Mouse (Mus musculus): ENCODE measurements around the gene Btbd3. TPM values are rescaled to one million over a fixed set of nuclear protein-coding genes. Genes with fewer than 3 reads are reported as not detected.

The Btbd3 gene
- polyA plus RNA-seq, 1 experiment = 1.6 TPM

GRCm38 (mm10) chr2:138279641-138280040 lies 23.3 kb downstream of the Btbd3 start:
- Histone ChIP-seq H3K27ac (ENCODE audit: control insufficient read depth, insufficient read depth, low read depth, low read length) (no peak overlapping the region), H3K4me1 (ENCODE audit: control insufficient read depth, insufficient read depth, low read length) (no peaks in the 10 kb centered on the region)
- TF ChIP-seq CTCF (IDR thresholded peaks at IDR 0.05; ENCODE audit: control insufficient read depth, insufficient read depth, insufficient replicate concordance, low read depth, low read length) = no peak

GRCm38 (mm10) chr2:138280225-138280711 lies 23.9 kb downstream of the Btbd3 start:
- no peaks in the 10 kb centered on the region for H3K27me3 ChIP-seq (ENCODE audit: control insufficient read depth, insufficient read depth, low read length)
- TF ChIP-seq POLR2A (IDR thresholded peaks at IDR 0.05; ENCODE audit: control insufficient read depth, low read depth, low read length) = no peak
- TF ChIP-seq CTCF (IDR thresholded peaks at IDR 0.05; ENCODE audit: control insufficient read depth, insufficient read depth, insufficient replicate concordance, low read depth, low read length) = no peak
- H3K4me3 ChIP-seq (ENCODE audit: control insufficient read depth, low read depth, low read length) = no peak overlapping the region
- H3K36me3 ChIP-seq (ENCODE audit: control insufficient read depth, insufficient read depth, low read length) = no peaks in the 10 kb centered on the region
- no peaks in the 10 kb centered on the region for H3K4me1 ChIP-seq (ENCODE audit: control insufficient read depth, insufficient read depth, low read length)
- H3K27ac ChIP-seq (ENCODE audit: control insufficient read depth, insufficient read depth, low read depth, low read length) = no peak overlapping the region

More at GRCm38 (mm10) chr2:138279641-138280040, 23.3 kb downstream of the Btbd3 start:
- no peaks in the 10 kb centered on the region for H3K27me3 ChIP-seq (ENCODE audit: control insufficient read depth, insufficient read depth, low read length)
- H3K4me3 ChIP-seq (ENCODE audit: control insufficient read depth, low read depth, low read length) = peak overlapping the region; percentile 11; the same call in 1 of the 2 replicates
- H3K36me3 ChIP-seq (ENCODE audit: control insufficient read depth, insufficient read depth, low read length) = no peaks in the 10 kb centered on the region

GRCm38 (mm10) chr2:138281550-138282201 lies 25.3 kb downstream of the Btbd3 start:
- H3K27me3 ChIP-seq (ENCODE audit: control insufficient read depth, insufficient read depth, low read length) = no peaks in the 10 kb centered on the region
- no peaks in the 10 kb centered on the region for H3K4me1 ChIP-seq (ENCODE audit: control insufficient read depth, insufficient read depth, low read length)
- H3K27ac ChIP-seq (ENCODE audit: control insufficient read depth, insufficient read depth, low read depth, low read length) = peak overlapping the region; percentile 23; the same call in 1 of the 2 replicates
- no peaks in the 10 kb centered on the region for H3K36me3 ChIP-seq (ENCODE audit: control insufficient read depth, insufficient read depth, low read length)
- no peak overlapping the region for H3K4me3 ChIP-seq (ENCODE audit: control insufficient read depth, low read depth, low read length)
- TF ChIP-seq POLR2A (IDR thresholded peaks at IDR 0.05; ENCODE audit: control insufficient read depth, low read depth, low read length) (no peak), CTCF (IDR thresholded peaks at IDR 0.05; ENCODE audit: control insufficient read depth, insufficient read depth, insufficient replicate concordance, low read depth, low read length) (no peak)

- Histone ChIP-seq H3K4me3 (ENCODE audit: control insufficient read depth, low read depth, low read length) (no peak overlapping the region), H3K36me3 (ENCODE audit: control insufficient read depth, insufficient read depth, low read length) (no peaks in the 10 kb centered on the region), H3K27me3 (ENCODE audit: control insufficient read depth, insufficient read depth, low read length) (no peaks in the 10 kb centered on the region), H3K4me1 (ENCODE audit: control insufficient read depth, insufficient read depth, low read length) (no peaks in the 10 kb centered on the region), H3K27ac (ENCODE audit: control insufficient read depth, insufficient read depth, low read depth, low read length) (no peak overlapping the region)
- no peak for TF ChIP-seq CTCF (IDR thresholded peaks at IDR 0.05; ENCODE audit: control insufficient read depth, insufficient read depth, insufficient replicate concordance, low read depth, low read length)
- no peak for TF ChIP-seq POLR2A (IDR thresholded peaks at IDR 0.05; ENCODE audit: control insufficient read depth, low read depth, low read length)
These were observed 27.0 kb downstream of the Btbd3 start for GRCm38 (mm10) chr2:138283372-138283771.

GRCm38 (mm10) chr2:138283856-138284255 lies 27.5 kb downstream of the Btbd3 start:
- Histone ChIP-seq H3K27me3 (ENCODE audit: control insufficient read depth, insufficient read depth, low read length) (no peaks in the 10 kb centered on the region), H3K36me3 (ENCODE audit: control insufficient read depth, insufficient read depth, low read length) (no peaks in the 10 kb centered on the region)

GRCm38 (mm10) chr2:138285811-138286210 lies 29.4 kb downstream of the Btbd3 start:
- TF ChIP-seq CTCF (IDR thresholded peaks at IDR 0.05; ENCODE audit: control insufficient read depth, insufficient read depth, insufficient replicate concordance, low read depth, low read length) = no peak
- TF ChIP-seq POLR2A (IDR thresholded peaks at IDR 0.05; ENCODE audit: control insufficient read depth, low read depth, low read length) = no peak
- H3K36me3 ChIP-seq (ENCODE audit: control insufficient read depth, insufficient read depth, low read length) = no peaks in the 10 kb centered on the region
- H3K4me1 ChIP-seq (ENCODE audit: control insufficient read depth, insufficient read depth, low read length) = no peaks in the 10 kb centered on the region

More at GRCm38 (mm10) chr2:138283856-138284255, 27.5 kb downstream of the Btbd3 start:
- Histone ChIP-seq H3K4me1 (ENCODE audit: control insufficient read depth, insufficient read depth, low read length) (no peaks in the 10 kb centered on the region), H3K4me3 (ENCODE audit: control insufficient read depth, low read depth, low read length) (no peak overlapping the region), H3K27ac (ENCODE audit: control insufficient read depth, insufficient read depth, low read depth, low read length) (no peak overlapping the region)
- TF ChIP-seq POLR2A (IDR thresholded peaks at IDR 0.05; ENCODE audit: control insufficient read depth, low read depth, low read length) (no peak), CTCF (IDR thresholded peaks at IDR 0.05; ENCODE audit: control insufficient read depth, insufficient read depth, insufficient replicate concordance, low read depth, low read length) (no peak)

GRCm38 (mm10) chr2:138290154-138290553 lies 33.8 kb downstream of the Btbd3 start:
- no peak for TF ChIP-seq POLR2A (IDR thresholded peaks at IDR 0.05; ENCODE audit: control insufficient read depth, low read depth, low read length)
- TF ChIP-seq CTCF (IDR thresholded peaks at IDR 0.05; ENCODE audit: control insufficient read depth, insufficient read depth, insufficient replicate concordance, low read depth, low read length) = no peak
- H3K36me3 ChIP-seq (ENCODE audit: control insufficient read depth, insufficient read depth, low read length) = no peaks in the 10 kb centered on the region
- no peaks in the 10 kb centered on the region for H3K27me3 ChIP-seq (ENCODE audit: control insufficient read depth, insufficient read depth, low read length)
- H3K4me1 ChIP-seq (ENCODE audit: control insufficient read depth, insufficient read depth, low read length) = no peaks in the 10 kb centered on the region
- no peak overlapping the region for H3K4me3 ChIP-seq (ENCODE audit: control insufficient read depth, low read depth, low read length)
- H3K27ac ChIP-seq (ENCODE audit: control insufficient read depth, insufficient read depth, low read depth, low read length) = no peak overlapping the region

More at GRCm38 (mm10) chr2:138285811-138286210, 29.4 kb downstream of the Btbd3 start:
- Histone ChIP-seq H3K4me3 (ENCODE audit: control insufficient read depth, low read depth, low read length) (no peak overlapping the region), H3K27ac (ENCODE audit: control insufficient read depth, insufficient read depth, low read depth, low read length) (no peak overlapping the region), H3K27me3 (ENCODE audit: control insufficient read depth, insufficient read depth, low read length) (no peaks in the 10 kb centered on the region)
